Mouse (Mus musculus) midbrain, embryonic 14.5 days (tissue): ENCODE results near the gene Psmd14. TPM values are rescaled to one million over a fixed set of nuclear protein-coding genes. Genes with fewer than 3 reads are reported as not detected.
A peak's percentile ranks its signal among the peaks of the same experiment; 100 is the strongest.

Experiments used
- ATAC-seq: fragments of 200-750 bp; cut with Nextera tagmentation; 2 replicates; pipeline ENCODE4 v1.8.0; 2017; ENCODE audit warnings: moderate number of reproducible peaks, moderate library complexity; ENCODE audit not compliant: low FRiP score, low TSS enrichment
- DNase-seq: peaks from one replicate; pipeline ENCODE4 v3.0.0-alpha.2; 2015
- H3K27ac ChIP-seq: fragments of 300-500 bp; sonication (generic); replicated peaks from 2 replicates; pipeline ENCODE4 v1.5.1; 2014; ENCODE audit warnings: mild to moderate bottlenecking, low read depth, low read length, moderate library complexity
- H3K27me3 ChIP-seq: fragments of 300-500 bp; sonication (generic); 2 replicates; pipeline ENCODE4 v1.6.1; 2014; ENCODE audit warnings: low read length, control low read depth, mixed read lengths; ENCODE audit not compliant: control insufficient read depth, insufficient read depth
- H3K36me3 ChIP-seq: fragments of 300-500 bp; sonication (generic); 2 replicates; pipeline ENCODE4 v1.6.1; 2014; ENCODE audit warnings: low read length, control low read depth; ENCODE audit not compliant: control insufficient read depth, insufficient read depth
- H3K4me1 ChIP-seq: fragments of 300-500 bp; sonication (generic); 2 replicates; pipeline ENCODE4 v1.6.1; 2014; ENCODE audit warnings: mild to moderate bottlenecking, antibody characterized with exemption, low read length, control low read depth; ENCODE audit not compliant: control insufficient read depth, insufficient read depth
- H3K4me2 ChIP-seq: fragments of 300-500 bp; sonication (generic); 2 replicates; pipeline ENCODE4 v1.6.1; 2014; ENCODE audit warnings: mild to moderate bottlenecking, low read length, moderate library complexity
- H3K4me3 ChIP-seq: fragments of 300-500 bp; sonication (generic); replicated peaks from 2 replicates; pipeline ENCODE4 v1.5.1; 2014; ENCODE audit warnings: low read depth, low read length
- H3K9ac ChIP-seq: fragments of 300-500 bp; sonication (generic); replicated peaks from 2 replicates; pipeline ENCODE4 v1.6.1; 2014; ENCODE audit warnings: mild to moderate bottlenecking, low read length, moderate library complexity
- H3K9me3 ChIP-seq: fragments of 300-500 bp; sonication (generic); 2 replicates; pipeline ENCODE4 v1.6.1; 2016; ENCODE audit warnings: low read length, control low read depth, mixed read lengths; ENCODE audit not compliant: control insufficient read depth
- WGBS: fragments of 180-500 bp; shearing (Covaris S2); extraction: QIAGEN DNeasy Blood & Tissue Kit; methylation state at CpG from one replicate; pipeline ENCODE4 v1.1.7; 2014; 5-methylcytosine and 5-hydroxymethylcytosine counted together
- polyA plus RNA-seq: library from polyadenylated mRNA; unstranded; fragments of >200 nt; fragmentation: Nextera tagmentation; extraction: Ambion mirVana; gene quantifications from 2 replicates; pipeline ENCODE4 v1.2.1, GENCODE M21; 2014

Gene Psmd14
- polyA plus RNA-seq, 1 experiment from 2014 or later, result 241 TPM

GRCm38 (mm10) chr2:61812536-61812935, 101.0 kb downstream of the Psmd14 start:
- Histone ChIP-seq H3K9ac (no peak overlapping the region; the same call in 1 of the 2 replicates), H3K36me3 (no peaks in the 10 kb centered on the region), H3K27ac (no peak overlapping the region), H3K4me1 (0 out of 2 replicates have a peak, but pooled peaks cover 16% of the 10 kb centered on the region), H3K4me3 (peak overlapping the region; percentile 45), H3K4me2 (peak overlapping the region; percentile 88), H3K27me3 (peaks cover 79% of the 10 kb centered on the region), H3K9me3 (no peaks in the 10 kb centered on the region)
- ATAC-seq (no peak), DNase-seq (peak; percentile 32)
- WGBS, result 4% methylated on average over 12 of the region's 12 CpGs

DNA sequence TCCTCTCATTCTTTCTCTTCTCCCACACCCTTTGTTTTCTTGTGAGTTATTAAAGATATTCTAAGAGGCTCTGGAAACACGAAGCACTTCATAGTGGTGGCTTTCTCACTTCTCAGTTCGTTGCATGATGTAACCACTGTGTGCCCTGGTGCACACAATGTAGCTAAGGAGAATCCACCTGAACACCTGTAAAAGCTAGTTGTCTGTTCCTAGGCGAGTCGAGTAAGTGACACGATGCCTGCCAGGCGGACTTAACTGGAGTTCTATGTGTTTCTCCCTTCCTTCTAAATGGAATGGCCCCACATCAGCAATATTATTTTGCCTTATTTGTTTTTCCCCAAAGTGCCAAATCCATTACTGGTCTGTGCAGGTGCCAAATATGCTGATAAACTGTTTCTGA, 101.6 kb downstream of the Psmd14 start:
- ATAC-seq, result no peak
- peak; percentile 38 for DNase-seq
- Histone ChIP-seq H3K9ac (no peak overlapping the region), H3K27ac (no peak overlapping the region), H3K36me3 (no peaks in the 10 kb centered on the region), H3K4me1 (0 out of 2 replicates have a peak, but pooled peaks cover 16% of the 10 kb centered on the region), H3K9me3 (no peaks in the 10 kb centered on the region), H3K4me2 (no peak overlapping the region), H3K27me3 (peaks cover 73% of the 10 kb centered on the region), H3K4me3 (no peak overlapping the region)
- WGBS, result 4% methylated on average over 6 of the region's 6 CpGs

GRCm38 (mm10) chr2:61813521-61813920, 102.0 kb downstream of the Psmd14 start:
- Histone ChIP-seq H3K27me3 (peaks cover 72% of the 10 kb centered on the region), H3K4me2 (no peak overlapping the region), H3K36me3 (no peaks in the 10 kb centered on the region), H3K9ac (no peak overlapping the region), H3K4me3 (no peak overlapping the region), H3K9me3 (no peaks in the 10 kb centered on the region), H3K27ac (no peak overlapping the region), H3K4me1 (0 out of 2 replicates have a peak, but pooled peaks cover 16% of the 10 kb centered on the region)
- ATAC-seq (no peak), DNase-seq (peak; percentile 30)
- WGBS, result 14% methylated on average over 1 of the region's 1 CpGs

DNA sequence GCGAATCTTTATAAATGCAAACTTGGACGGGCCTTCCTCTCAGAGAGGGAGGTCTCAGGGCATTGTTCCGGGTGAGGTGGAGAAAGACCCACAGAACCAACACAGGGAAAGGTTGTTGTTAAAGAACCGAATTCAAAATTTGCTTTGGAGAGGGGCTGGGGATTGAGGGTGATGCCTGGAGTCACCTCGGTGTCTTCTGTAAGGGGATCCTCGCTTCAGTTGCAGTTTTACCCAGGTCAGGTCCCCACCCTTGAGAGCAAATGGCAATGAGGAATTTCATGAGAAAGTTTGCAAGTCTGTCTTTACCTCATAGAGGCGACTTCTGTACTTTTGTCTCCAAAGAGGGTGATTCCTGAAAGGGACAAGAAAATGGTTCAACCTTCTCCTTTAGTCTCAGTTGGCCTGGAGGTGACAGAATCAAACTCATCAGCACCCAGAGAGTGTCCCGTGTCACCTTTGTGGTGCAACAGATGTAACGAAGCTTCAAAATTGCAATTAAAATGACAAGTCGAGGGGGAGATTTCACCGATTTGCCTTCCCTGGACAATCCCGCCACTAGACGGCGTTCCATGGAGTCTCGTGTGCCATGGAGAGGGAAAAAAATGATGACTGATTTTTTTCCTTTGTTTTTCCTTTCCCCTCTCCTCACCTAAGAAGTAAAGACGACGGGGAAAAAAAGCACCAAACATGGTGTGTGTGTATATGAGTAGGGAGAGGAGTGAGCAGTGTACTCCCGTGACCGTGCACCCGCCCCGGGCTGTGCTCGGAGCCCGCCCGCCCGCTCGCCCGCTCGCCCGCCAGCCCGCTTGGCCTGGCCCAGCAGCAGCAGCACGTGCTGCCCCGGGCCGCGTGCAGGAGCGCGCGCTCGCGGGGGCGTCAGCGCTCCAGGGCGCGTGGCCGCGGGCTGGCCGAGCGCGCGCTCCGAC, 103.3 kb downstream of the Psmd14 start:
- ATAC-seq, result peak; percentile 82

DNA sequence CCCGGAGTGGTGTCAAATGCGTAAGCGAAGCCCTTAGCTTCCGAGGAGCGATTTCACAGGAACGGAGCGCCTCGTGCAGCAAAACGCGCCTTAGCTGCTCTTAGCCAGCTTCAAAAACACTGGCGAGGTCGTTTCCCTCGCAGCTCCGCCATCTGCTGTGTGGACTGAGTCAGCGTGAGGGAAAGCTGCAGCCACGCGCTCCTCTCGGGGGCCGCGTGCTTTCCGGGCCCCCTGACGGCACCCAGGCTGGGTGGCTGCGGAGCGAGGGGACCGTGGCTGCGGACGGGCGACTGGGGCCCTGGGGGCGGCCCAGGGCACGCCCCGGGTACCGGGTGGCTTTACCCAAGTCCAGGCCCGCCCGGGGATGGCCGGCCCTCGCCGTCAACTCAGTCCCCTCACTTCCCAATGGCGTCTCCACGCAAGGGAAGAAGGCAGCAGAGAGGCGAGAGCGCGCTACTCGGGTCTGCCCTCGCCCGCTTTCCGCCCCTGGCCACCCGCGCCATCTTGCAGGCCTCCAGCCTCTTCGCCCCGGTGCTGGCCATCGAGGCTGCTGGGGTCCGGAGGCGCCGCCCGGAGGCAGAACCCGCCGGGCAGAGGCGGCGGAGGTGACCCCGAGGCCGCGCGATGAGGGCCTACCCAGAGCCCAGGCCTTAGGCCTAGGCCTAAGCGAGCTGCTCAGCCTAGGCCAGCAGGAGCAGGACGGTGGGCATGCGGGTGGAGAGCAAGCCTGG, 104.3 kb downstream of the Psmd14 start:
- DNase-seq (peak; percentile 65), ATAC-seq (peak; percentile 68)
- H3K4me1 ChIP-seq, result 0 out of 2 replicates have a peak, but pooled peaks cover 16% of the 10 kb centered on the region
- H3K9me3 ChIP-seq, result no peaks in the 10 kb centered on the region
- H3K27me3 ChIP-seq, result peaks cover 50% of the 10 kb centered on the region
- H3K4me3 ChIP-seq, result peak overlapping the region; percentile 42
- peak overlapping the region; percentile 81 for H3K27ac ChIP-seq
- no peaks in the 10 kb centered on the region for H3K36me3 ChIP-seq
- H3K4me2 ChIP-seq, result peak overlapping the region; percentile 85
- peak overlapping the region; percentile 62 for H3K9ac ChIP-seq
- 2% methylated on average over 66 of the region's 66 CpGs for WGBS

More for the DNA sequence above, 103.3 kb downstream of the Psmd14 start:
- H3K4me1 ChIP-seq, result 0 out of 2 replicates have a peak, but pooled peaks cover 16% of the 10 kb centered on the region
- H3K36me3 ChIP-seq, result no peaks in the 10 kb centered on the region
- H3K27ac ChIP-seq, result peak overlapping the region; percentile 81
- peak overlapping the region; percentile 85 for H3K4me2 ChIP-seq
- H3K4me3 ChIP-seq, result peak overlapping the region; percentile 42
- peaks cover 60% of the 10 kb centered on the region for H3K27me3 ChIP-seq
- peak; percentile 82 for DNase-seq
- H3K9me3 ChIP-seq, result no peaks in the 10 kb centered on the region
- 1% methylated on average over 43 of the region's 50 CpGs for WGBS
- H3K9ac ChIP-seq, result peak overlapping the region; percentile 62

DNA sequence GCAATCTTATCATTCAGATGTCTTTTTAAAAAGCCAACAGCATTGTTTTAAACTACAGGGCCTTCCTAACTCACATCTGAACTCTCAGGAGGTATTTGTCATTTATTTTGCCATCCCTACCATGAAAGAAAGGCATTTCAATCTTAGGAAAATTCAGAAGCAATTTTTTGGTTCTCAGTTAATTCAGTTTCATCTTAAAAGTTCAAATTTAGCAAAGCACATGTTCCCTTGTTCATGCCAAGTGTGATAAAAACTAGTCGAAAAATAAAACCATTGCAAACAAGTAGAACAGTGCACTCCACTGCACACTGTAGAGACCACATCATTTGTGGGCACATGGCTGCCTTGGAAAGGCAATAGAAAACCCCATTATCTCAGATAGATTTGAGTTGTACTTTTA, 106.7 kb downstream of the Psmd14 start:
- Histone ChIP-seq H3K27me3 (peaks cover 26% of the 10 kb centered on the region), H3K9me3 (no peaks in the 10 kb centered on the region), H3K4me3 (no peak overlapping the region), H3K4me1 (0 out of 2 replicates have a peak, but pooled peaks cover 4% of the 10 kb centered on the region), H3K36me3 (no peaks in the 10 kb centered on the region), H3K9ac (no peak overlapping the region), H3K27ac (no peak overlapping the region), H3K4me2 (no peak overlapping the region)
- WGBS, result 88% methylated on average over 1 of the region's 1 CpGs
- no peak for ATAC-seq
- no peak for DNase-seq

DNA sequence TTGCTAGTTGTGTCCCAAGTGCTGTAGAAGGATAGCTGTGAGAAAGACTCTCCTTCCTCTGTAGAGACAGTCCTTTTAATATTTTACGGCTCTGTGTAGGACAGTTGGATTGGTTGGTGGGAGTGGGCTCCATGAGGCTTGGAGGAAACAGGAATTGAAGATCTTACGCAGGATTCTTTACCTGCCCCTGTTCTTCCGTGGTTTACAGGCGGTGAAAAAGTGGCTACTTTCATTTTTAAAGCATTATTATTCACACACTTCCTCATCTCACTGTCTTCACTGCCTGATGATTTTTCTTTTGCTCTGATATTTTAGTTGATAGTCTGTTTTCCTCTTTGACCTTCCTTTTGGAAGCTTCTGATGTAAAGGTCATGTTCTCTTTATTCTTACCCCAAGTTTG, 108.7 kb downstream of the Psmd14 start:
- WGBS, result 82% methylated on average over 4 of the region's 4 CpGs
- H3K4me3 ChIP-seq, result no peak overlapping the region

GRCm38 (mm10) chr2:61823426-61824140, 112.1 kb downstream of the Psmd14 start:
- Histone ChIP-seq H3K4me2 (no peak overlapping the region), H3K4me3 (no peak overlapping the region), H3K27me3 (no peaks in the 10 kb centered on the region), H3K9me3 (no peaks in the 10 kb centered on the region), H3K4me1 (no peaks in the 10 kb centered on the region), H3K27ac (no peak overlapping the region), H3K9ac (no peak overlapping the region), H3K36me3 (no peaks in the 10 kb centered on the region)
- WGBS, result 87% methylated on average over 1 of the region's 1 CpGs
- DNase-seq (no peak), ATAC-seq (no peak)

More for the DNA sequence above, 108.7 kb downstream of the Psmd14 start:
- H3K4me1 ChIP-seq, result 0 out of 2 replicates have a peak, but pooled peaks cover 4% of the 10 kb centered on the region
- H3K9me3 ChIP-seq, result no peaks in the 10 kb centered on the region
- H3K36me3 ChIP-seq, result no peaks in the 10 kb centered on the region
- no peak for DNase-seq
- H3K27me3 ChIP-seq, result peaks cover 8% of the 10 kb centered on the region; the same call in 1 of the 2 replicates
- H3K9ac ChIP-seq, result no peak overlapping the region
- H3K27ac ChIP-seq, result no peak overlapping the region
- no peak overlapping the region for H3K4me2 ChIP-seq
- no peak for ATAC-seq
